Mouse (Mus musculus) E14TG2a.4 (cell line): Measurements from ENCODE around the gene Rab31.

Source experiments
- CTCF ChIP-seq: conservative IDR thresholded peaks from 2 replicates; pipeline ENCODE4 v1.5.1; 2014; ENCODE audit warnings: low read length
- NANOG ChIP-seq: IDR thresholded peaks from 2 replicates; pipeline ENCODE4 v1.6.1; 2014; ENCODE audit warnings: borderline replicate concordance, low read length, mixed read lengths
- POU5F1 ChIP-seq: IDR thresholded peaks from 2 replicates; pipeline ENCODE4 v1.6.1; 2014; ENCODE audit warnings: low read length, borderline replicate concordance

DNA sequence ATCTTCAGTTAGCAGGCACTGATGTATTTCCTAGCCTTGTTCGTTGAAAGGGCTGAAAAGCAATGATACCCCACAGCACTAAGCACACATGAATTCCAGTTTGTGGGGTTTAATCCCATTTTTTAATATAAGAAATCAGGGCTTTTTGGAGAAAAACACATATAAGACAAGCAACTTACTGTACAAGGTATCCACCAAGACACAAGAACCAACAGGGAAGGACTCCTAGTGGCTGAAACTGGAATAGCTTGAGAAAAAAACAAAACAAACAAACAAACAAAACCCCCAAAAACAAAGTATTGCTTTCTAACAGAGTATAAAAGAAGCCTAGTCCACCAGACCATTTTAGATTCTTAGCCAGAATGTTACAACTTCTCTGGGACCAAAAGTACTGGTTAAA is 94.8 kb downstream of the Rab31 start:
- TF ChIP-seq CTCF = peak; percentile 68
- no peak for TF ChIP-seq POU5F1
- no peak for TF ChIP-seq NANOG
